Mouse (Mus musculus) limb, embryonic 11.5 days (tissue): Measurements from ENCODE around the gene Grhpr. TPM values are rescaled to one million over a fixed set of nuclear protein-coding genes. Genes with fewer than 3 reads are reported as not detected.
"Not testable (repeated sequence)": the region's sequence is repeated elsewhere in the genome, so short reads cannot be mapped to it uniquely, and the experiment has no call there.

Source experiments
- ATAC-seq: fragments of 200-750 bp; cut with Nextera tagmentation; 2 replicates; pipeline ENCODE4 v1.8.0; 2017; ENCODE audit warnings: low read depth; ENCODE audit not compliant: insufficient number of reproducible peaks, low FRiP score, low TSS enrichment
- DNase-seq: peaks from one replicate; pipeline ENCODE4 v3.0.0-alpha.2; 2015; ENCODE audit warnings: low spot score
- H3K27ac ChIP-seq: fragments of 300-500 bp; sonication (generic); replicated peaks from 2 replicates; pipeline ENCODE4 v1.5.1; 2014; ENCODE audit warnings: low read depth, mild to moderate bottlenecking, low read length
- H3K27me3 ChIP-seq: fragments of 300-500 bp; sonication (generic); 2 replicates; pipeline ENCODE4 v1.6.1; 2014; ENCODE audit warnings: mild to moderate bottlenecking, low read length, mixed read lengths; ENCODE audit not compliant: control insufficient read depth, insufficient read depth
- H3K36me3 ChIP-seq: fragments of 300-500 bp; sonication (generic); 2 replicates; pipeline ENCODE4 v1.6.1; 2014; ENCODE audit warnings: mild to moderate bottlenecking, low read length, moderate library complexity, mixed read lengths; ENCODE audit not compliant: control insufficient read depth, insufficient read depth
- H3K4me1 ChIP-seq: fragments of 300-500 bp; sonication (generic); 2 replicates; pipeline ENCODE4 v1.6.1; 2014; ENCODE audit warnings: low read length, mixed read lengths; ENCODE audit not compliant: control insufficient read depth, insufficient read depth
- H3K4me2 ChIP-seq: fragments of 300-500 bp; sonication (generic); 2 replicates; pipeline ENCODE4 v1.6.1; 2014; ENCODE audit warnings: low read depth, mild to moderate bottlenecking, moderate library complexity; ENCODE audit not compliant: severe bottlenecking
- H3K4me3 ChIP-seq: fragments of 300-500 bp; sonication (generic); 2 replicates; pipeline ENCODE4 v1.5.1; 2014; ENCODE audit warnings: low read depth, low read length
- H3K9ac ChIP-seq: fragments of 300-500 bp; sonication (generic); 2 replicates; pipeline ENCODE4 v1.6.1; 2014; ENCODE audit warnings: mild to moderate bottlenecking, low read length
- H3K9me3 ChIP-seq: fragments of 300-500 bp; sonication (generic); 2 replicates; pipeline ENCODE4 v1.6.1; 2016; ENCODE audit warnings: low read length; ENCODE audit not compliant: control insufficient read depth
- WGBS: fragments of 180-500 bp; shearing (Covaris S2); extraction: QIAGEN DNeasy Blood & Tissue Kit; methylation state at CpG from one replicate; pipeline ENCODE4 v1.1.7; 2014; 5-methylcytosine and 5-hydroxymethylcytosine counted together
- polyA plus RNA-seq: library from polyadenylated mRNA; unstranded; fragments of >200 nt; fragmentation: Nextera tagmentation; extraction: Ambion mirVana; gene quantifications from 2 replicates; pipeline ENCODE4 v1.2.1, GENCODE M21; 2014

The Grhpr gene
- polyA plus RNA-seq, 1 experiment from 2014 or later, result 70.7 TPM

DNA sequence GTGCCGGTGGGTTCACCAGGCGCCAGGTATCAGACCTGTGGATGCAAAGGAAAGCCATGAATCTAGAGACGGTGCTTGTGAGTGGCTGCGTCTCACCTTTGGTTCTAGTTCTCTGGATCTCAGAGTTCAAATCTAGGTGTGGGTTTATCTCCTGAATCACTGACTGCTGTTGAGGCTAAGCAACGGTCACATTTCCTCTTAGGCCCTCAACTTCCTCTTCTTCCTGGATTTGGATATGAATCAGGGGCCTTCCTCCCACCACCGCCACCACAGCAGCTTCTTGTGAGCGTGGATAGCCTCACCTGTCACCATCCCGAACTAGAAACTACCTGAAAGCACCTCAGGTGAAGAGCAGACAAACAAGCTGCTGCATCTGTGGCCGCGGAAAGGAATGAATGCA is 54.9 kb downstream of the Grhpr start:
- Histone ChIP-seq H3K4me3 (no peak overlapping the region), H3K9me3 (no peaks in the 10 kb centered on the region), H3K4me1 (no peaks in the 10 kb centered on the region), H3K4me2 (no peak overlapping the region), H3K27me3 (no peaks in the 10 kb centered on the region), H3K27ac (no peak overlapping the region), H3K36me3 (peaks cover 7% of the 10 kb centered on the region), H3K9ac (no peak overlapping the region)
- 94% methylated on average over 10 of the region's 10 CpGs for WGBS
- ATAC-seq, result no peak
- no peak for DNase-seq

DNA sequence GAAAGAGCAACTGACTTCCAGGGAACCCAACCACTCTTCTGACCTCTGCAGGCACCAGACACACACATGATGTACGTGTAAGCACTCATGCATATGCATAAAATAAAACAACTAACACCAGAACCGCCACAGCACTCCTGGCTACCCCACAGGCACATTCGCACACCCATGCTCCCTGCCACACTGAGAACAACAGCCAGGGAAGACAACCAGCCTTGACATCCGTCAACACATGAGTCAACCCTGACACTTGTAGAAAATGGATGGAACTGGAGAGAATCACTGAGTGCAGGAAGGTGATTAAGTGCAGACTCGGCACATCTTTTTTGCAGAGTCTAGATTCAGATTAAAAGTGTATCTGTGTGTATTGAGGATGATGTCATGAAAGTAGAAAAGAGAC is 55.4 kb downstream of the Grhpr start:
- no peak for DNase-seq
- H3K4me3 ChIP-seq, result no peak overlapping the region
- H3K4me1 ChIP-seq, result no peaks in the 10 kb centered on the region
- H3K27ac ChIP-seq, result no peak overlapping the region
- no peaks in the 10 kb centered on the region for H3K27me3 ChIP-seq
- no peak overlapping the region for H3K9ac ChIP-seq
- H3K36me3 ChIP-seq, result peaks cover 7% of the 10 kb centered on the region
- no peak for ATAC-seq
- 88% methylated on average over 5 of the region's 5 CpGs for WGBS
- no peak overlapping the region for H3K4me2 ChIP-seq
- no peaks in the 10 kb centered on the region for H3K9me3 ChIP-seq

DNA sequence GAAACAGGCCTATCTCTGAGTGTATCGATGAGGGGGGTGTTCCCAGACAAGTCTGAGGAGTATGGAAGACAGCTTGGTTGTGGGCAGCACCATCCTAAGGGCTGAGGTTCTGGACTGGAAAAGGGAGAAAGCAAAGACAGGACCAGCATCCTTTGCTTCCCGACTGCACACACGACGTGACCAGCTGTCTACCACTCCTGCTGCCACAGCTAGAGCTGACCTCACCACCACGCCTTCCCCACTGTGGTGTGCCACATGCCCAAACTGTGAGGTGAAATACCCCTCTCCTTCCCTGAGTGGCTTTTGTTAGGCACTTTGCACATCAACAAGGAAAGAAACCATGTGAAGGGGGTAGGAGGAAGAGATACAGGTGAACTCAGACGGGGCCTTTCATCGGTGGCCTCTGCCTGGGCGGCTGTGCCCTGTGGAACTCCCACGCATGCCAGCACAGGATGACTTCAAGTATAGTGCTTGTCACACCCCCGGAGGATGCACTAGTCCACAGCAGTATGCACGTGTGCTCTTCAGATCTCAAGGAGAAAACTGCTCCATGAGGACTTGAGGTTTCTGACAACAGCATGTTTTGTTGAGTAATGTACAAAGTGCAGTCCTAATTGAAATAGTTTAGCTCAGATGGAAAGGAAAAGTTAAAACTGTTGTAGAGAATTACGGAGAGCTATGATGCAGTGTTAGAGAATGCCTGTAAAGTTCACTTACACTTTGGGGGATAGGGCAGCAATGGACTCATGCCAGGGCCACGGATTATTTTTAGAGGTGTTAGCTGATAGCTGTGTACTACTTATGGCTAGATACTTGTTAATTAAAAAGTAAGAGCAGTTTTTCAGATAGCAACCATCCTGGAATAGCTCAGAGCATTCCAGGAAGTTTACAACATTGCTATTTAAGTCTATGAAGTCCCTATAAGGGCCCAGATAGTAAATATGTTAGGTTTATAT is 56.5 kb downstream of the Grhpr start:
- H3K4me3 ChIP-seq, result no peak overlapping the region
- H3K9ac ChIP-seq, result no peak overlapping the region
- ATAC-seq (no peak), DNase-seq (no peak)
- no peaks in the 10 kb centered on the region for H3K27me3 ChIP-seq
- H3K4me1 ChIP-seq, result no peaks in the 10 kb centered on the region
- no peaks in the 10 kb centered on the region for H3K9me3 ChIP-seq
- WGBS, result 90% methylated on average over 13 of the region's 13 CpGs
- H3K36me3 ChIP-seq, result peaks cover 7% of the 10 kb centered on the region
- no peak overlapping the region for H3K4me2 ChIP-seq
- no peak overlapping the region for H3K27ac ChIP-seq

DNA sequence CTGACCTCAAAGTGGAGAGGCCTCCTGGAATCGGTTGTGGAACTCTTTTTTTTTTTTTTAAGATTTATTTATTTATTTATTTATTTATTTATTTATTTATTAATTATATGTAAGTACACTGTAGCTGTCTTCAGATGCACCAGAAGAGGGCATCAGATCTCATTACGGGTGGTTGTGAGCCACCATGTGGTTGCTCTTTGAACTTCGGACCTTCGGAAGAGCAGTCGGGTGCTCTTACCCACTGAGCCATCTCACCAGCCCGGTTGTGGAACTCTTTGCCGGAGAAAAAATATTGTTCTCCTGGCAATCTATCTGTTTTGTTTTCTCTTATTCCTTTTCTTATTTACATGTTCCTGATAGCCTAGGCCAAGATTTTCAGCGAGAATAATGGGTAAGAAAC is 57.7 kb downstream of the Grhpr start:
- not testable (repeated sequence) for H3K36me3 ChIP-seq, H3K27me3 ChIP-seq, H3K9me3 ChIP-seq, H3K27ac ChIP-seq, H3K9ac ChIP-seq, H3K4me2 ChIP-seq, DNase-seq, ATAC-seq, H3K4me1 ChIP-seq, H3K4me3 ChIP-seq
- WGBS, result 64% methylated on average over 8 of the region's 8 CpGs

DNA sequence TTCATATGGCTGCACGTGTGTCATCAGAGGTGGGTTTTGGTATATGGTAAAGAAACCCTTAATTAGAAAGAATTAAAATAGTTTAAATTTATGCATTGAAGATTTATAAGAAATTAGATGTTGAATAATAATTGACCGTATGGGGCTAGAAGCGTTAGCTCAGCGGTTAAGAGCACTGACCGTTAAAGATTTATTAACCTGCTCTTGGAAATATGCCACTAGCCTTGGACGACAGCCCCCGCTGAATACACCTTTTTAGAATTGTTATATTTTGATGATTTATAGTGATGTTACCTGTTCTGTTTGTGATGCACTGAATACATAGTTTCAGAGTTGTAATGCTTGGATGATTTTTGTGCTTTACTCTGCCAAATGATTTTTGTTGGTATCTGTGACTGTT is 58.4 kb downstream of the Grhpr start:
- DNase-seq, ATAC-seq, H3K9me3 ChIP-seq, H3K4me3 ChIP-seq, H3K4me1 ChIP-seq, H3K4me2 ChIP-seq, H3K36me3 ChIP-seq, H3K27ac ChIP-seq, H3K27me3 ChIP-seq, H3K9ac ChIP-seq: not testable (repeated sequence)
- WGBS, result 90% methylated on average over 7 of the region's 7 CpGs

Other genes starting within 250 kb of the Grhpr start
- gene Zcchc7, start 225.5 kb upstream of the Grhpr start, polyA plus RNA-seq, result 22.3 and 22.9 TPM in 2 replicates
- 41.1 and 41.8 TPM in 2 replicates for gene Zbtb5, start 31.0 kb downstream of the Grhpr start, polyA plus RNA-seq
- 56.3 and 67.3 TPM in 2 replicates for gene Polr1e, start 37.2 kb downstream of the Grhpr start, polyA plus RNA-seq
- 9.1 and 10.2 TPM in 2 replicates for gene Fbxo10, start 103.2 kb downstream of the Grhpr start, polyA plus RNA-seq
- gene Tomm5, start 126.7 kb downstream of the Grhpr start, polyA plus RNA-seq, result 198 and 204 TPM in 2 replicates
- 0.96 and 2.6 TPM in 2 replicates for gene Frmpd1, start 203.5 kb downstream of the Grhpr start, polyA plus RNA-seq